Mouse (Mus musculus) mouse trophoblast stem cell (cell line): ENCODE results near the gene Alg13.

Source experiments
- in situ Hi-C, 2 experiments: fragments of 300-500 bp; cut with MseI, MboI; formaldehyde crosslinking; loops; 2 replicates in 1 of 2; 3 replicates in 1 of 2; pipeline ENCODE4 v1.15.1; 2025

Alg13 gene

GRCm38 (mm10) chrX:144317548-144318163 lies at the start of gene Alg13:
Gene Alg13 (plus strand): TSS chrX:144317804.
- in situ Hi-C loops = no loop called here

- in situ Hi-C loops = no loop called here
Measured at GRCm38 (mm10) chrX:144268606-144269005, 49.0 kb upstream of the Alg13 start.

DNA sequence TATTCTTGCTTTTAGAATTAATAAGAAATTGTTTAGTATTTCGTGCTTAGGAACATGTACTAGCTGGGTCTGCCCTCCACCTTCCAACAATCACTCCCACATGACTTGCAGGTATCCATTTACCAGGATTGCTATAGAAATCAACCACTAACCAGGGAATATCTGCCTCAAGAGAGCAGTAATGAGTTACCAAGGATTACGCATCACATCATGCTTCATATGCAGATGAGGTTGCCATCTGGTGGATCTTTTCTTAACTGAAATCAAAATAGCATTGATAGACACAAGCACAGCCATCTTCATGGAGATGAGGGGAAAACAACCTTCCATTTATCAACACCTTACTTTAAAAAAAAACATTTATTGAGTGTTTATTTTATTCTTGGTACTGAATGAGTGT lies 16.1 kb upstream of the Alg13 start:
- in situ Hi-C loops = no loop called here

DNA sequence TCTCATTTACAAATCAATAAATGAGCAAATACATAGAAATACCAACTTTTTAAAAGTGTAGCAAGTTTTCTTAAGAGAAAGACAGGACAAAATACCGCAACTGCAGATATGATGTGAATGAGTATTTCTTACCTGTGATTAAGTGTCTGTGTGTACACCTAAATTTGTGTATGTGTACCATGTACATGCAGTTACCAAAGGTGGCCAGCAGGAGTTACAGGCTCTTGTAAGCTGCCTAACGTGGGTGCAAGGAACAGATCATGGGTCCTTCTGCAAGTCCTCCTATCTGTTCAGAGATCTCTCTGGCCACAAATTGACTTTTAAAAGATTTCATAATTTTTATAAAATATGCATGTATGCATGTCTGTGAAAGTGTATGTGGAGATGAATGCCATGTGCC lies 11.9 kb upstream of the Alg13 start:
- in situ Hi-C loops = no loop called here

DNA sequence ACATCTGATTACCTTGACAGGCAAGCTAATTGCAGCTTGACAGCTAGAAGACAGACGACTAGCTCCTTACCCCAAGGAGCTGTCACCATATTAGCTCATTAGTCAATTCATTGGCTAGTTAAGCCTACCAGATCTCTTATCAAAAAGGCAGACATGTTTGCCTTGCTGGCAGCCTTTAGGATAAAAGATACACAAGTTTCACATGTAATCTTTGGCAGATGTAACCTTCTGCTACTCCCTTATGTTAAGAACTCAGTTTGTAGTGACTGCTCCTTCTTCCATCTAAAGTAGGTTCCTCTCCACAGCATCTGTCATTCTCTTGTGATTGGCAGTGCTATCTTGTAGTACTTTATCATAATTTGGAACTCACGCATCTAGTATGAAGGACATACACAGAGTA lies 3.6 kb upstream of the Alg13 start:
- in situ Hi-C loops = no loop called here

GRCm38 (mm10) chrX:144315028-144315427 lies 2.6 kb upstream of the Alg13 start:
- in situ Hi-C loops = no loop called here

GRCm38 (mm10) chrX:144316004-144316403 lies 1.6 kb upstream of the Alg13 start:
- in situ Hi-C loops = no loop called here

DNA sequence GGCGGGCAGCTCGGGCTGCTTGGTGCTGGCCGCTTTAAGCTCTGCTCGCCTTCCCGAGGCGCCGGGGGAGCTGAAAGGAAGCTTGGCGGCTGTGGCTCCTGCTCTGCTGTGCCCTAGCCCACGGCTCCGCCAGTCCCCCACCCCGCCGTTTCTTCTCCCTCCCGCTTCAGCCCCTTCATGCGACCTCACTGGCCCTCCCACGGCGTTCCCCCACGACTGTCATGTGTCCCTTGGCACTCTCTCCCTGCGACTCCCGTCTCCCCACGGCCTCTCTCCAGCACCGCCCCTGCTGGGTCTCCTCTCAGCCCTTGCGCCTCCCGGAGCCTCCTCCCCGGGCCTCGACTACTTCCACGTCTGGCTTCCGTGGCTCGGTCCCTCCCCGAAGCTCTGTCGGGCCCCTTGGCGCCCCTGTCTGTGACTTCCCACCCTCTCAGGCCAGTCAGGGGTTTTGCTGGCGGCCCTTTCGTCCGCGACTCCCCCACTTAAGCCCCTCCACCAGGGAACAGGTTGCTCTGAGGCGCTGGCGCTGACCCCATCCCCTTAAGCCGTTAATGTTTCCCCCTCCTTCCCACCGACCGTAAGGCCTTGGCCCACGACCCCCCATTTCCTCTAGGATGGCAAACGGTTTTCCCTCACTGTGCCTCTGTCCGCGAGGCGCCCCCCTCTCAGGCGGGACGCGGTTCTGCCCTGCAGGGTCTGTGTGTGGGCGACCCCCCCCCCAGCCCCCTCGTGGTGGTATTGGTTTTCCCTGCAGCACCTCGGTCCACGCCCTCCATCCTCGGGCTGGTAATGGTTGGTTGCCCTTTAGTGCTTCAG lies 768 bp downstream of the Alg13 start:
- in situ Hi-C loops = no loop called here

GRCm38 (mm10) chrX:144319366-144319765 lies 1.8 kb downstream of the Alg13 start:
- in situ Hi-C loops = no loop called here

DNA sequence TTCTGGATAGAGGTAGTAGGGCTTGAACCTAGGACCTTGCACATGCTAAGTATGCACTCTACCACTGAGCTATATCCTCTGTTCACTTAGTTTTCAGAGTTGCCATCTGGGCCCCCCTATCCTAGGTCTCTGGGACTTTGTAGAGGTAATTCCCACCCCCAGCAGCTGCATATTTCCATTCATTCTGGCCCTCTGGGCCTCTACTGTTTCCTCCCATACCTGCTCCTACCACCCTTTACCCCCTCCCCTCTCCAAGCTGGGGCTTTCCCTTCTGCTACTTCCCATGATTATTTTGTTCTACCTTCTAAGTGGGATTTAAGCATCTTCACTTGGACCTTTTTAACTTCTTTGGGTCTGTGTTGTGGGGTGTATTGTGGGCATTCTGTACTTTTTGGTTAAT lies 7.8 kb downstream of the Alg13 start:
- in situ Hi-C loops = no loop called here

DNA sequence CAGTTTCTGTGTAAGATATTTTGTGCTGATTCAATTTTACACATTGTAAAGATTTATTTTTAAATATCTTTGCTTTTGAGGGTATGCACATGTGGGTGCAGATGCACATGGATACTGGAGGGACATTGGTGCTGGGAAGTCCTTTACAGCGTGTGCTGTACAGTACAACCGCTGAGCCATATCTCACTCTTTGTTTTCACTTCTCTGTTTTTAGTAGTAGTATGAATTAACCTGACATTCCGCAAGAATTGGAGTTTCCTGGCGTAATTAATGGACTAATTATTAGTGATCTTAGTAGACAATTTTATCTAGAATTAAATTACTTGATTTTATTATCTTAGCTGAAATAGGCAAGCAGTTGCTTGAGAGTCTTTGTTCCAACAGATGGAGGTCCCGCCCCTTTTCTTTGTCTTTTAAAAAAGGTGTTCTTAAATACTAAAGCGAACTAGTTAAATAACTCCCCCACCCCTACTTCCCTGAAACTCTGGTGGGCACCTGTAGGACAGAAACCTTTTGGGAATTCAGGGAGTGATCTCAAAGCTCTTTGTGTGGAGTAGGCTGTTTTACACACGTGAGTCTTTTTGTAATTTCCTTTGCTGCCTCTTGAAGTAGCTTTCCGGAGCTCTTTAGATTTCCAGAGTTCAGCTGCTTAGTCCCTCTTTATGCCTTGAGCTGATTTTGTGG lies 17.9 kb downstream of the Alg13 start:
- in situ Hi-C loops = no loop called here

DNA sequence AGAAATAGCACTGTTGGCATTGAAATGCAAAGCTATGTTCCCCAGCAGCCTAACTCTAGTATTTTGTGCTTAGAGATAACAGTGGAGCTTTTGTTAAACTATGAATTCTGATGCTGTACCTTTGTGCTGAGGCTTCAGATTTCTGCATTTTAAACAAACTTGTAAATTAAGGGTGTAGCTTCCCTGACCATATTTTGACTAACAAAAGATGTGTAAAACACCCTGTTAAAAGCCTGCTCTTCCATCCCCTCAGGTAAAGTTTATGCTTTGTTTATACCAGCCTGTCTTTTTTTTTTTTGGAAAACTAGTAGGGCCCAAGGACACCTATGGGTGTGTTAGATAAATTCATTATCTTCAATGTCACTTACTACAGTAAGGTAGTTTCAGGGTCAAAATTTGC lies 20.3 kb downstream of the Alg13 start:
- in situ Hi-C loops = no loop called here

DNA sequence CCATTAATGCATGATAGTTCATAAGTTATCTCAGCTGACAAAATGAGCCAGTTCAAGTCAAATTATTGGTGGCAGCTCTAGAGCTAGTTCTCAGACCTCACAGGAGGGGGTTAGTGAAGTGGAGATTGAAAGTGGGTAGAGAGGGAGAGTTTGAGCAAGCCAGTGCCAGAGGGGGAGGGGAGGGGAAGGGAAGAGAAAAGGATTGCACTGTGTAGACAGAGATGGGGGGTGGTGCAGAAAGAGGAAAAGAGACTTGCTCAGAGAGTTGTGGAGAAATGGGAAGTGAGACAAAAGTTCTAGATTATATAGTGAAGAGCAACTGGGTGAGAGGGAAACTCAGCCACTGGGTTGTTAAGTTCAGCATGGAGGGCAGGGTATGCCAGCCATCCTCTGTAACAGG lies 20.8 kb downstream of the Alg13 start:
- in situ Hi-C loops = no loop called here

DNA sequence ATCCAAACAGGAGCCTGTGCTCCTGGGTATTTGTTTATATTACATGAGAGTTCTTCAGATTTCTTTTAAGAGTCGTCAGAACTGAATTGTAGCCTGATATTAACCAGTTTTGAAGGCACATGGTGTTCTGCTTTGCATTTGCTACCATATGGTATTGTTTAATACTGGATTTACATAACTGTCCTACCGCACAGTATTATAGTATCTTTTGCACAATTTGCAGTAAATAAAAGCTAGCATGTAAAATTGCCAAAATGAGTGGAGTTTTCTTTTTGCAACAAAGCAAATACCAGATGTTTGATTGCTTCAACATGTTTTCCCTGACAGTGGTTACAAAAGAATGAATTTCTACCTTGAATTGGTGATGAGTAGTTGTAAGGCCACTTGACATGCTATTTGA lies 56.6 kb downstream of the Alg13 start:
- in situ Hi-C loops = no loop called here

DNA sequence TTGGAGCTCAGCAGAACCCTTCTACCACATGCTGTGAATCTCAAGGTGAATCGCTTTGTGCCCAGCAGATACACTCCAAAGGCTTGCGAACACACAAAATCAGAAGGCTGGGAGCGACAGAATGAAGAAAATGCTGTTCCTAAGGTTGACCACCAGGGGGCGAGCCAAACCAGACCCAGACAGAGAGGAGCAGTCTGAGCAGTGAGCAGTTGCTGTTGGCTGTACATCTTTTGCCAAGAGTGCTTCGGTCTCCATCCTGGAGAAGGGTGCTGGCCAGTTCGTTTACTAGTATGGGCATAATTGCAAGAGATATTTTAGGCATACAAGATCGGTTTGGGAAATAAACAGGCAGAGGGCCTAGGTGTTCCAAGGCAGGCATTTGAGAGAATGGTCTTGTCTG lies 85.9 kb downstream of the Alg13 start:
- in situ Hi-C loops = loop anchor here (5.0 to 25.0 kb wide), 2 partner anchors 234 to 244 kb away; no protein-coding TSS in a partner anchor

- in situ Hi-C loops = loop anchor here in 1 of 2 experiments (25.0 kb wide), 1 partner anchor 229 kb away; no protein-coding TSS in a partner anchor
Measured at GRCm38 (mm10) chrX:144408036-144408435, 90.4 kb downstream of the Alg13 start.

DNA sequence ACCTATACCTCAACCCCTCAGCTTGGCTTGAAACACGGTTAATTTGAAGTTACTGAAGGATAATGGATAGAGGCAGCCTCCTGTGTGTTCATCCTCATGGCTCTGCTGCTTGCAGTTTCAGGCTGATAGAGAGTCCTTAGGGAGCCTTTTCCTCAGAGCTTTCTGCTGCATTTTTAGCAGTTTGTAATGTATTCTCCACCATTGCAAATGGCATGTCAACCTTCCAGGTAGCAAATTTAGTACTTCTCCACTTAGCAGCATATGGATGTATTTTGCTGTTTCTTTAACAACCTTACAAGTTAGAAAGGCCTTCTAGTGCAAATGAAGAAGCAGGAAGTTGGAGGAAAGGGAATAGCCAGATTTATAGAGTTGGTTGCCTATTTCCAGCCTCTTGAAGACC lies 102.7 kb downstream of the Alg13 start:
- in situ Hi-C loops = loop anchor here in 1 of 2 experiments (25.0 kb wide), 1 partner anchor 217 kb away; no protein-coding TSS in a partner anchor

DNA sequence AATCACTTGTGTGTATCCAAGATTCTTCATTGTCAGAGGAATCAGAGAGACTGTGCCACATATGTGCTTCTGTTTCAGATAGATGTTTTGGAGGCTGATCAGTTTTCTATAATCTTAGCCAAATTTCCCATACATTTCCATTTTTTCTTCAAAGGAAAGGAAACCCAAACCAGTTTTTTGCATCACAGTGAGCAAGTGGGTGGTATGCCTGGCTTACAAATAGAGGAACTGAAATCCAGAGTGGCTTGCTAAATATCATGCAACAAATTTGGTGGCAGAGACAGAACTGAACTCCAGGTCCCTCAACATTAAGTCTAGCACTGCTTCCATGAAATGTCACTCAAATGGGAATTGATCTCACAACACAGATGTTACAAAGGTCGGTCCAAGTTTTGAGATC lies 103.5 kb downstream of the Alg13 start:
- in situ Hi-C loops = loop anchor here in 1 of 2 experiments (25.0 kb wide), 1 partner anchor 216 kb away; no protein-coding TSS in a partner anchor

DNA sequence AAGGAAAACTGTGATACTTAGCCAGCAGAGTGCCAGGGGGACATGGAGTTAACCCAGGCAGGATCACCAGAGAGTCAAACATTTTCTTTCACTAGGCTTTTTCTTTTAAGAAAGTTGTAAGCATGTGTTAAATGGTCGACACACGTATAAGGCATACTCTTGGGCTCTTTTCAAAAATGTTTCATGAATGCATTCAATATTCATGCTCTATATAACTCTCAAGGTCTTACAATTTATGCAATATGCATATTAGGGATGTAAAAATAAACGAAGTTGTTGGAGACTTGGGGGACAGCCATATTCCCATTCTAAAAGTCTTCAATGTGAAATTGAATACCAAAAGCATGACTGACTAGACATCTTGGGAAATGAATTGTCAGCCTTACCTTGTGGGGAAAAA lies 106.2 kb downstream of the Alg13 start:
- in situ Hi-C loops = loop anchor here in 1 of 2 experiments (25.0 kb wide), 1 partner anchor 213 kb away; no protein-coding TSS in a partner anchor
